Comparison of ENCODE assay signal across 8 mouse cellular contexts in the genomic region with DNA sequence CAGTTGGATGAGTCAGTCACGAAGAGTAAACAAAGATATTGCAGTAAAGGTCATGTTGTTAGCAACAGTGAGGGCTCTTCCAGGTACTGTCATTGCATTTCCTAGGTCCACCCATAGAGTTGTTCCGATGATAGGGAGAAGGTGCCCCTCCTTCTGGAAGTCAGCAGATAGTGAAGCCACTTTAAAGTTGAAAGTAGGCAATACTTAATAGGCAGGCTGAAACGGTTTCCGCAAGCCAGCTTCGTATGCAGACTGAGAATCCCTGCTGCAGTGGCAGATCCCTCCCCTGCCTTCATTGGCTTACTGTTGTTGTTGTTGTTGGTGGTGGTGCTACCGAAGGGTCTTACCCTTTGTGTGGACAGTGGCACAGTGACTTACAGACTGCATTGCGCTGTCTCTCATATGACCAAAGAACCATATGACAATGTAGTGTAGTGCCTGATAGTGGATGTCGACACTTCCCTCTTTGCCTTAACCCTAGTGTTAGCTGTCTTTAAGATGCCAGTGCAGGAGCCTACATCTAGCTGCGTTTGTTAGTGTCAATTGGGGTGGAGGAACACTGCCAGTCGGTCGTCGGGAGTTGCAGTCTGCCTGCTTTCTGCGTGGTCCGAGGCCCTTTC. TPM values are rescaled to one million over a fixed set of nuclear protein-coding genes. Genes with fewer than 3 reads are reported as not detected.
DNase-seq lines count a peak whose midpoint lies in the region; ATAC-seq and TF ChIP-seq lines count a peak whose summit lies in the region.

No protein-coding gene starts in this region.

- ATAC-seq in forebrain, embryonic 12.5 days (ENCODE audit: low FRiP score), result no peak; the same call in 1 of the 2 replicates
- ATAC-seq in limb, embryonic 13.5 days (ENCODE audit: low FRiP score, low read depth), result peak; percentile 25

- no peaks in the 10 kb centered on the region for H3K36me3 ChIP-seq in ES-Bruce4 (ENCODE audit: control insufficient read depth, insufficient read depth, low read length, poor library complexity, severe bottlenecking)
- no peaks in the 10 kb centered on the region for H3K36me3 ChIP-seq in forebrain, embryonic 12.5 days (replicated peaks)
- H3K36me3 ChIP-seq in limb, embryonic 13.5 days, result no peaks in the 10 kb centered on the region

- no peak for DNase-seq in gastrocnemius, adult 2 months
- DNase-seq in gastrocnemius, adult 18-20 months (ENCODE audit: low spot score), result no peak
- peak; percentile 20 to 58 for DNase-seq in monocyte, adult 2 months (ENCODE audit: low read depth in 1 of 2, low spot score in 2 of 2)
- DNase-seq in frontal cortex, postnatal 14 days (ENCODE audit: low spot score in 2 of 2), result no peak
- DNase-seq in spleen, adult 12 weeks (ENCODE audit: low spot score), result no peak

- TF ChIP-seq POLR2A in ES-Bruce4 (IDR thresholded peaks at IDR 0.05; ENCODE audit: insufficient read depth, low read length), result no peak

- TF ChIP-seq CTCF in gastrocnemius, adult 2 months (IDR thresholded peaks at IDR 0.05), result no peak
- TF ChIP-seq CTCF in ES-Bruce4 (IDR thresholded peaks at IDR 0.05; ENCODE audit: low read depth, low read length), result no peak

- 17% methylated on average over 14 of the region's 14 CpGs for WGBS in forebrain, embryonic 12.5 days
- WGBS in limb, embryonic 13.5 days, result 18% methylated on average over 14 of the region's 14 CpGs

- peak overlapping the region; percentile 92 for H3K27ac ChIP-seq in gastrocnemius, adult 2 months
- H3K27ac ChIP-seq in ES-Bruce4 (ENCODE audit: insufficient read depth, low read length), result no peak overlapping the region
- H3K27ac ChIP-seq in forebrain, embryonic 12.5 days, result peak overlapping the region; percentile 83
- H3K27ac ChIP-seq in limb, embryonic 13.5 days, result no peak overlapping the region; the same call in 1 of the 2 replicates

- TF ChIP-seq EP300 in ES-Bruce4 (IDR thresholded peaks at IDR 0.05; ENCODE audit: insufficient read depth, low read depth, low read length), result no peak

- peak overlapping the region; percentile 62; the same call in 1 of the 2 replicates for H3K9ac ChIP-seq in ES-Bruce4 (ENCODE audit: low read depth, poor library complexity, severe bottlenecking)
- H3K9ac ChIP-seq in forebrain, embryonic 12.5 days, result peak overlapping the region; percentile 90
- H3K9ac ChIP-seq in limb, embryonic 13.5 days, result peak overlapping the region; percentile 88

- intact Hi-C loops in gastrocnemius, adult 2 months (cut with DNase I), result no loop called here

- H3K27me3 ChIP-seq in ES-Bruce4 (ENCODE audit: control insufficient read depth, insufficient read depth, low read length, poor library complexity, severe bottlenecking), result 0 out of 2 replicates have a peak, but pooled peaks cover 2% of the 10 kb centered on the region
- H3K27me3 ChIP-seq in forebrain, embryonic 12.5 days, result 0 out of 2 replicates have a peak, but pooled peaks cover 8% of the 10 kb centered on the region
- no peaks in the 10 kb centered on the region for H3K27me3 ChIP-seq in limb, embryonic 13.5 days

- H3K4me2 ChIP-seq in forebrain, embryonic 12.5 days, result peak overlapping the region; percentile 89
- peak overlapping the region; percentile 79 for H3K4me2 ChIP-seq in limb, embryonic 13.5 days (replicated peaks)

- peak overlapping the region; percentile 92 for H3K4me3 ChIP-seq in gastrocnemius, adult 2 months
- H3K4me3 ChIP-seq in ES-Bruce4 (ENCODE audit: low read depth, low read length), result peak overlapping the region; percentile 15
- H3K4me3 ChIP-seq in forebrain, embryonic 12.5 days (replicated peaks), result peak overlapping the region; percentile 70
- peak overlapping the region; percentile 73 for H3K4me3 ChIP-seq in limb, embryonic 13.5 days

- H3K4me1 ChIP-seq in ES-Bruce4 (ENCODE audit: control insufficient read depth, insufficient read depth, low read length), result no peaks in the 10 kb centered on the region
- H3K4me1 ChIP-seq in forebrain, embryonic 12.5 days, result peaks cover 25% of the 10 kb centered on the region
- H3K4me1 ChIP-seq in limb, embryonic 13.5 days, result peaks cover 31% of the 10 kb centered on the region

- no peaks in the 10 kb centered on the region for H3K9me3 ChIP-seq in ES-Bruce4 (replicated peaks; ENCODE audit: control insufficient read depth, insufficient read depth, low read length, poor library complexity, severe bottlenecking)
- no peaks in the 10 kb centered on the region for H3K9me3 ChIP-seq in forebrain, embryonic 12.5 days
- H3K9me3 ChIP-seq in limb, embryonic 13.5 days, result no peaks in the 10 kb centered on the region

RNA-seq across cellular contexts. Expression of a gene that starts 0.4 kb away (rescaled TPM):
- total RNA-seq in gastrocnemius, adult 2 months (2021), result 1 to 10 TPM; 2.2 to 3.0 TPM
- total RNA-seq in gastrocnemius, adult 18-20 months (2021), result 1 to 10 TPM; 1.2 to 1.8 TPM
- 2.4 and 3.2 TPM in 2 replicates for polyA plus RNA-seq in ES-Bruce4 (2011; ENCODE audit: insufficient read depth, insufficient read length, low read depth, missing spikeins)
- 22.3 and 24.4 TPM in 2 replicates for polyA plus RNA-seq in forebrain, embryonic 12.5 days (2016; fragmentation: Nextera tagmentation; extraction: Ambion mirVana)
- 20.7 and 22.8 TPM in 2 replicates for polyA plus RNA-seq in limb, embryonic 13.5 days (2015; fragmentation: Nextera tagmentation; extraction: Ambion mirVana)

Comparison
In these comparisons a context has a peak if more than half of its experiments do, and no peak if none do; other contexts are left out.
1. DNase-seq: peak in monocyte, adult 2 months (2 of 2); none in gastrocnemius, adult 2 months (single experiment), gastrocnemius, adult 18-20 months (single experiment), frontal cortex, postnatal 14 days (0 of 2) and spleen, adult 12 weeks (single experiment).
2. H3K27ac ChIP-seq: peak in gastrocnemius, adult 2 months (single experiment) and forebrain, embryonic 12.5 days (single experiment); none in ES-Bruce4 (single experiment) and limb, embryonic 13.5 days (single experiment).
3. H3K4me3 ChIP-seq: peak in every context shown above with its lines; median percentile 92 in gastrocnemius, adult 2 months; 73 in limb, embryonic 13.5 days; 70 in forebrain, embryonic 12.5 days; 15 in ES-Bruce4.
4. Peak in every context shown above with its lines, with median percentiles within 50 percentile points of each other: H3K9ac ChIP-seq.